ENCODE assay signal across 8 mouse cellular contexts in the genomic region with DNA sequence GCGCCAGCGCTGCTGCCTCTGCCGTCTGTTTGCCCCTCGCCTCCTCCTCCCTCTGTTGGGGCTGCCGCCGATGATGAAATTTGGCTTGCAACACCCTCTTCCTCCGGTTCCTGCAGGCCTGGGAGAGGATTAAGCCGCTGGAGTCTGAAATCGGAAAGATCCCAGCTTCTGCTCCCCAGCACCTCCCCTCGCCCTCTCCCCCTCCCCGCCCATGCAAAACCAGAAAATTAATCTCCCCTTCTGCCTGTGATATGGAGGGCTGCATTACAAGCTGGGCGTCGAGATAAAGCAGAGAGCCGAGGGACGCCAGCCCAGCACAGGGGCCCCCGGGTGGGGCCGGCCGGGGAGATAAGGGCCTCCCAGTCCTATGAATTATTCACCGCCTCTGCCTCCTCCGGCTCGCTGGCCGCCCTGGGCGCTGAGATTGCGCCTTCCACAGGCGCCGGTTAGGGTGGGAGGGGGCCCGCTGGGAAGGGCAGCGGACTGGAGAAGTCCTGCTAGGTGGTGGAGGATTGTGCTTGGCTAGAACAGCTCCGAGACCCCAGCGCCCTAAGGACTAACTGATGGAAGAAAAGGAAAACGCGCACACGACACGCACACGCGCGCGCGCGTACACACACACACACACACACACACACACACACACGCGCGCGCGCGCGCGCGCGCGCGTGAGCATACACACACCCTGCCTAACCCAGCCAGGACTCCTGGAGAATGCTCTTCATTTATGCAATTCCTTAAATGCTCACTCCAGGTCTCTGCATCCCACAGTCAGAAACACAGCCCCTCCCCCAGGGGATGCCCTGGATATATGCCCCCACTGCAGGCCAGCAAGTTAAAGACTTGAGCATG. TPM values are rescaled to one million over a fixed set of nuclear protein-coding genes. Genes with fewer than 3 reads are reported as not detected.
DNase-seq lines count a peak whose midpoint lies in the region; ATAC-seq lines count a peak whose summit lies in the region.

No protein-coding gene starts in this region.

- peaks cover 3% of the 10 kb centered on the region; the same call in 1 of the 2 replicates for H3K4me1 ChIP-seq in kidney, embryonic 14.5 days (ENCODE audit: control insufficient read depth, insufficient read depth, low read length)
- peaks cover 46% of the 10 kb centered on the region for H3K4me1 ChIP-seq in forebrain, embryonic 16.5 days (replicated peaks; ENCODE audit: control insufficient read depth, insufficient read depth, low read length)
- peaks cover 50% of the 10 kb centered on the region for H3K4me1 ChIP-seq in hindbrain, embryonic 12.5 days

- no peak for DNase-seq in kidney, adult 9 months
- DNase-seq in cerebellum, adult 8-10 months = peak; percentile 60
- DNase-seq in left cerebral cortex, postnatal 36 days (ENCODE audit: low spot score in 2 of 2) = peak; percentile 73 to 75
- peak; percentile 73 to 78 for DNase-seq in right cerebral cortex, postnatal 36 days (ENCODE audit: low spot score in 2 of 2)

- intact Hi-C loops in left cerebral cortex, postnatal 36 days (cut with DNase I) = no loop called here

- H3K4me3 ChIP-seq in kidney, embryonic 14.5 days (ENCODE audit: low read length) = peak overlapping the region; percentile 36
- peak overlapping the region; percentile 52 for H3K4me3 ChIP-seq in forebrain, embryonic 16.5 days (replicated peaks; ENCODE audit: low read length)
- peak overlapping the region; percentile 40 for H3K4me3 ChIP-seq in hindbrain, embryonic 12.5 days

- H3K27ac ChIP-seq in kidney, embryonic 14.5 days (ENCODE audit: low read depth, low read length) = no peak overlapping the region
- peak overlapping the region; percentile 94 for H3K27ac ChIP-seq in forebrain, embryonic 16.5 days (ENCODE audit: low read length)
- peak overlapping the region; percentile 87 for H3K27ac ChIP-seq in hindbrain, embryonic 12.5 days

- peak overlapping the region; percentile 50 for H3K9ac ChIP-seq in kidney, embryonic 14.5 days (ENCODE audit: low read depth, low read length)
- H3K9ac ChIP-seq in forebrain, embryonic 16.5 days (replicated peaks; ENCODE audit: low read depth, low read length) = peak overlapping the region; percentile 76
- H3K9ac ChIP-seq in hindbrain, embryonic 12.5 days = peak overlapping the region; percentile 49

- under 1% methylated on average over 52 of the region's 52 CpGs for WGBS in kidney, embryonic 14.5 days
- WGBS in forebrain, embryonic 16.5 days = under 1% methylated on average over 51 of the region's 52 CpGs
- whole genome bisulfite sequencing in hindbrain, embryonic 12.5 days = 1% methylated on average over 46 of the region's 52 CpGs

- no peaks in the 10 kb centered on the region for H3K9me3 ChIP-seq in kidney, embryonic 14.5 days (ENCODE audit: control insufficient read depth, low read length)
- H3K9me3 ChIP-seq in forebrain, embryonic 16.5 days (ENCODE audit: control insufficient read depth, low read length) = no peaks in the 10 kb centered on the region
- no peaks in the 10 kb centered on the region; the same call in 1 of the 2 replicates for H3K9me3 ChIP-seq in hindbrain, embryonic 12.5 days (replicated peaks)

- no peaks in the 10 kb centered on the region for H3K36me3 ChIP-seq in kidney, embryonic 14.5 days (ENCODE audit: control insufficient read depth, insufficient read depth, low read length)
- H3K36me3 ChIP-seq in forebrain, embryonic 16.5 days (ENCODE audit: control insufficient read depth, insufficient read depth) = no peaks in the 10 kb centered on the region
- no peaks in the 10 kb centered on the region for H3K36me3 ChIP-seq in hindbrain, embryonic 12.5 days

- peak overlapping the region; percentile 47 for H3K4me2 ChIP-seq in kidney, embryonic 14.5 days (replicated peaks; ENCODE audit: low read depth, low read length)
- H3K4me2 ChIP-seq in forebrain, embryonic 16.5 days (ENCODE audit: low read length) = peak overlapping the region; percentile 87
- H3K4me2 ChIP-seq in hindbrain, embryonic 12.5 days (replicated peaks) = peak overlapping the region; percentile 78

- H3K27me3 ChIP-seq in kidney, embryonic 14.5 days (ENCODE audit: control insufficient read depth, insufficient read depth, low read length) = peaks cover 21% of the 10 kb centered on the region
- H3K27me3 ChIP-seq in forebrain, embryonic 16.5 days (replicated peaks; ENCODE audit: control insufficient read depth, insufficient read depth, low read length) = no peaks in the 10 kb centered on the region
- H3K27me3 ChIP-seq in hindbrain, embryonic 12.5 days = peaks cover 11% of the 10 kb centered on the region

- ATAC-seq in kidney, embryonic 14.5 days (ENCODE audit: low FRiP score, low TSS enrichment) = peak; percentile 67
- ATAC-seq in forebrain, embryonic 16.5 days = peak; percentile 82
- peak; percentile 84 for ATAC-seq in hindbrain, embryonic 12.5 days (ENCODE audit: low FRiP score)
- peak; percentile 82 for ATAC-seq in megakaryocyte progenitor cell, adult 5-6 weeks (replicated peaks; ENCODE audit: poor library complexity)

RNA-seq across cellular contexts. Expression of a gene that starts 5.3 kb away (rescaled TPM):
- polyA plus RNA-seq in kidney, embryonic 14.5 days (2014; fragmentation: Nextera tagmentation; extraction: Ambion mirVana) = 0.88 and 0.90 TPM in 2 replicates
- 26.2 and 37.4 TPM in 2 replicates for polyA plus RNA-seq in forebrain, embryonic 16.5 days (2015; fragmentation: Nextera tagmentation; extraction: Ambion mirVana)
- polyA plus RNA-seq in hindbrain, embryonic 12.5 days (2016; fragmentation: Nextera tagmentation; extraction: Ambion mirVana) = 48.6 and 61.6 TPM in 2 replicates
- 10 to 100 TPM; 59.1 to 79.8 TPM for total RNA-seq in left cerebral cortex, postnatal 36 days (2021)
- total RNA-seq in megakaryocyte progenitor cell, adult 5-6 weeks (2015) = not detected in 2 replicates
- total RNA-seq in megakaryocyte progenitor cell, adult 5-6 weeks (2017) = not detected in 2 replicates

RNA-seq across cellular contexts. Expression of a gene that starts 13.4 kb away (rescaled TPM):
- polyA plus RNA-seq in kidney, embryonic 14.5 days (2014; fragmentation: Nextera tagmentation; extraction: Ambion mirVana) = 79.1 and 113 TPM in 2 replicates
- 94.4 and 113 TPM in 2 replicates for polyA plus RNA-seq in forebrain, embryonic 16.5 days (2015; fragmentation: Nextera tagmentation; extraction: Ambion mirVana)
- 177 and 185 TPM in 2 replicates for polyA plus RNA-seq in hindbrain, embryonic 12.5 days (2016; fragmentation: Nextera tagmentation; extraction: Ambion mirVana)
- 10 to 100 TPM in 1 of 2 experiments, 1 to 10 TPM in 1; 8.3 to 10.1 TPM for total RNA-seq in left cerebral cortex, postnatal 36 days (2021)
- 61.7 and 69.9 TPM in 2 replicates for total RNA-seq in megakaryocyte progenitor cell, adult 5-6 weeks (2015)
- total RNA-seq in megakaryocyte progenitor cell, adult 5-6 weeks (2017) = 69.1 and 69.4 TPM in 2 replicates

RNA-seq across cellular contexts. Expression of a gene that starts 37.1 kb away (rescaled TPM):
- 54.3 and 74.2 TPM in 2 replicates for polyA plus RNA-seq in kidney, embryonic 14.5 days (2014; fragmentation: Nextera tagmentation; extraction: Ambion mirVana)
- 111 and 116 TPM in 2 replicates for polyA plus RNA-seq in forebrain, embryonic 16.5 days (2015; fragmentation: Nextera tagmentation; extraction: Ambion mirVana)
- polyA plus RNA-seq in hindbrain, embryonic 12.5 days (2016; fragmentation: Nextera tagmentation; extraction: Ambion mirVana) = 123 and 141 TPM in 2 replicates
- 100 to 1,000 TPM; 159 to 164 TPM for total RNA-seq in left cerebral cortex, postnatal 36 days (2021)
- total RNA-seq in megakaryocyte progenitor cell, adult 5-6 weeks (2015) = 22.8 and 24.1 TPM in 2 replicates
- total RNA-seq in megakaryocyte progenitor cell, adult 5-6 weeks (2017) = 11.6 and 17.3 TPM in 2 replicates

RNA-seq across cellular contexts. Expression of a gene that starts 40.5 kb away (rescaled TPM):
- not detected in 2 replicates for polyA plus RNA-seq in kidney, embryonic 14.5 days (2014; fragmentation: Nextera tagmentation; extraction: Ambion mirVana)
- not detected in 2 replicates for polyA plus RNA-seq in forebrain, embryonic 16.5 days (2015; fragmentation: Nextera tagmentation; extraction: Ambion mirVana)
- polyA plus RNA-seq in hindbrain, embryonic 12.5 days (2016; fragmentation: Nextera tagmentation; extraction: Ambion mirVana) = not detected in 2 replicates
- 10 to 100 TPM in 1 of 2 experiments, 1 to 10 TPM in 1; 9.2 to 10.4 TPM for total RNA-seq in left cerebral cortex, postnatal 36 days (2021)
- total RNA-seq in megakaryocyte progenitor cell, adult 5-6 weeks (2015) = not detected in 2 replicates
- not detected in 2 replicates for total RNA-seq in megakaryocyte progenitor cell, adult 5-6 weeks (2017)

RNA-seq across cellular contexts. Expression of a gene that starts 52.5 kb away (rescaled TPM):
- polyA plus RNA-seq in kidney, embryonic 14.5 days (2014; fragmentation: Nextera tagmentation; extraction: Ambion mirVana) = 2.0 and 3.1 TPM in 2 replicates
- polyA plus RNA-seq in forebrain, embryonic 16.5 days (2015; fragmentation: Nextera tagmentation; extraction: Ambion mirVana) = 2.4 and 2.9 TPM in 2 replicates
- polyA plus RNA-seq in hindbrain, embryonic 12.5 days (2016; fragmentation: Nextera tagmentation; extraction: Ambion mirVana) = 0.69 and 0.92 TPM in 2 replicates
- total RNA-seq in left cerebral cortex, postnatal 36 days (2021) = 100 to 1,000 TPM in 1 of 2 experiments, 10 to 100 TPM in 1; 89.9 to 104 TPM
- total RNA-seq in megakaryocyte progenitor cell, adult 5-6 weeks (2015) = 0.15 and 0.67 TPM in 2 replicates
- total RNA-seq in megakaryocyte progenitor cell, adult 5-6 weeks (2017) = 1.3 TPM in 2 replicates

Comparison
In these comparisons a context has a peak if more than half of its experiments do, and no peak if none do; other contexts are left out.
1. RNA of a gene that starts 5.3 kb away (polyA plus RNA-seq): 48.6 to 61.6 TPM in hindbrain, embryonic 12.5 days and 26.2 to 37.4 TPM in forebrain, embryonic 16.5 days; 0.88 to 0.90 TPM in kidney, embryonic 14.5 days; every median in the first group is over 10 times any median in the second.
2. Peak in every context shown above with its lines, with median percentiles within 50 percentile points of each other: ATAC-seq, H3K4me2 ChIP-seq, H3K4me3 ChIP-seq and H3K9ac ChIP-seq.